Mouse (Mus musculus) ES-E14 (cell line): ENCODE data around the gene Trpm3. TPM values are rescaled to one million over a fixed set of nuclear protein-coding genes. Genes with fewer than 3 reads are reported as not detected.

Experiments
- DNase-seq: peaks from one replicate; pipeline ENCODE4 v3.0.0-alpha.2; 2013; ENCODE audit warnings: low read depth, low spot score
- H3K27ac ChIP-seq: 2 replicates; pipeline ENCODE4 v1.5.1; 2012; ENCODE audit warnings: low read depth, mild to moderate bottlenecking, low read length, moderate library complexity, mixed read lengths; ENCODE audit not compliant: poor library complexity, insufficient read depth, severe bottlenecking
- H3K36me3 ChIP-seq: 2 replicates; pipeline ENCODE4 v1.6.1; 2012; ENCODE audit warnings: mild to moderate bottlenecking, low read length, moderate library complexity, mixed read lengths; ENCODE audit not compliant: control insufficient read depth, poor library complexity, insufficient read depth, severe bottlenecking
- H3K4me1 ChIP-seq, 2 experiments: fragments of 150-350 bp in 1 of 2; sonication (generic) in 1 of 2; 2 replicates each; pipeline ENCODE4 v1.6.1; 2012; ENCODE audit warnings: low read length in 2 of 2, mild to moderate bottlenecking in 1 of 2, mixed read lengths in 1 of 2; ENCODE audit not compliant: control insufficient read depth in 2 of 2, insufficient read depth in 2 of 2, poor library complexity in 1 of 2
- H3K4me3 ChIP-seq, 2 experiments: fragments of 150-350 bp in 1 of 2; sonication (generic) in 1 of 2; 2 replicates each; pipeline ENCODE4 v1.5.1; 2012; ENCODE audit warnings: low read length in 2 of 2, low read depth in 1 of 2, mild to moderate bottlenecking in 1 of 2, mixed read lengths in 1 of 2; ENCODE audit not compliant: insufficient read depth in 1 of 2, poor library complexity in 1 of 2, severe bottlenecking in 1 of 2
- H3K9ac ChIP-seq: 2 replicates; pipeline ENCODE4 v1.6.1; 2012; ENCODE audit warnings: low read depth, mild to moderate bottlenecking, low read length, mixed read lengths; ENCODE audit not compliant: poor library complexity, insufficient read depth, severe bottlenecking
- H3K9me3 ChIP-seq: fragments of 150-350 bp; sonication (generic); 2 replicates; pipeline ENCODE4 v1.6.1; 2012; ENCODE audit warnings: low read depth, mild to moderate bottlenecking, low read length; ENCODE audit not compliant: control insufficient read depth, insufficient read depth
- CHD2 ChIP-seq: IDR thresholded peaks from 2 replicates; pipeline ENCODE4 v1.6.1; 2014; ENCODE audit warnings: mild to moderate bottlenecking, low read depth, low read length, inconsistent platforms
- HCFC1 ChIP-seq: IDR thresholded peaks from 2 replicates; pipeline ENCODE4 v1.6.1; 2012; ENCODE audit warnings: low read length, inconsistent platforms, borderline replicate concordance; ENCODE audit not compliant: insufficient read depth
- MAFK ChIP-seq: IDR thresholded peaks from 2 replicates; pipeline ENCODE4 v1.6.1; 2014; ENCODE audit warnings: mild to moderate bottlenecking, low read depth, low read length, inconsistent platforms; ENCODE audit not compliant: insufficient read depth
- ZC3H11A ChIP-seq: IDR thresholded peaks from 2 replicates; pipeline ENCODE4 v1.6.1; 2012; ENCODE audit warnings: low read depth, mild to moderate bottlenecking, inconsistent platforms, low read length, borderline replicate concordance
- ZNF384 ChIP-seq: IDR thresholded peaks from 2 replicates; pipeline ENCODE4 v1.6.1; 2012; ENCODE audit warnings: low read depth, low read length, inconsistent platforms
- in situ Hi-C, 2 experiments: fragments of 600-800 bp; cut with MboI; formaldehyde crosslinking; loops; one replicate each; pipeline ENCODE4 v1.15.1; 2025; ENCODE audit warnings: low sequenced_read_pairs in 2 of 2, inconsistent platforms in 1 of 2; ENCODE audit not compliant: unreplicated experiment in 2 of 2
- total RNA-seq: library from RNA; depleted of rRNA; stranded (reverse); fragments of 300-350 nt; gene quantifications from 2 replicates; pipeline ENCODE4 v1.2.3, GENCODE M21; 2012

Gene Trpm3
- total RNA-seq, 1 experiment: 0.22 TPM

DNA sequence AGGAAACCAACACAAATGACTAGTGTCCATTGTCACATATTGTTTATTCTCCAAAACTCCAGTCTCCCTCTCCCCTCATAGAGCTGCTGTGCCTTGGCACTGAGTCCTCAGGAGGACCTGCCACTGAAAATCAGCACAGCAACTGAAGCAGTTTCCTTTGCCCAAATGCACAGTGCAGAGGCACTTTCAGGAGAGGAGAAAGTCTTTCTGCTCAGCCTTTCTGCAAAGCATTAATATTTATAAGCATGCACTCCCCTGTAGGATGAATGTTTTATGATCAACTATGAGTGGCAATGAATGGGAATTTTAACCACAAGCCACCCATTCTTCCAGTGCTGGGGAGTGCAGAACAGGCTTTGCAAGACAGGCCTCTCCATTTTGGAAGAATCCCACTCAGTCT, 592.1 kb downstream of the Trpm3 start:
- no peaks in the 10 kb centered on the region for H3K4me1 ChIP-seq
- no peaks in the 10 kb centered on the region for H3K36me3 ChIP-seq
- DNase-seq: no peak
- H3K9me3 ChIP-seq: no peaks in the 10 kb centered on the region
- no peak overlapping the region for H3K27ac ChIP-seq
- in situ Hi-C loops: no loop called here
- TF ChIP-seq MAFK: no peak
- no peak for TF ChIP-seq ZNF384
- no peak for TF ChIP-seq HCFC1
- TF ChIP-seq ZC3H11A: no peak
- no peak for TF ChIP-seq CHD2
- H3K4me3 ChIP-seq: no peak overlapping the region
- no peak overlapping the region for H3K9ac ChIP-seq

- Histone ChIP-seq H3K27ac (no peak overlapping the region), H3K9me3 (no peaks in the 10 kb centered on the region), H3K4me1 (no peaks in the 10 kb centered on the region), H3K9ac (no peak overlapping the region), H3K36me3 (no peaks in the 10 kb centered on the region), H3K4me3 (no peak overlapping the region)
- DNase-seq: no peak
- TF ChIP-seq ZC3H11A (no peak), CHD2 (no peak), MAFK (no peak), ZNF384 (no peak), HCFC1 (no peak)
- in situ Hi-C loops: no loop called here
These were observed 598.0 kb downstream of the Trpm3 start for GRCm38 (mm10) chr19:22736870-22737269.

DNA sequence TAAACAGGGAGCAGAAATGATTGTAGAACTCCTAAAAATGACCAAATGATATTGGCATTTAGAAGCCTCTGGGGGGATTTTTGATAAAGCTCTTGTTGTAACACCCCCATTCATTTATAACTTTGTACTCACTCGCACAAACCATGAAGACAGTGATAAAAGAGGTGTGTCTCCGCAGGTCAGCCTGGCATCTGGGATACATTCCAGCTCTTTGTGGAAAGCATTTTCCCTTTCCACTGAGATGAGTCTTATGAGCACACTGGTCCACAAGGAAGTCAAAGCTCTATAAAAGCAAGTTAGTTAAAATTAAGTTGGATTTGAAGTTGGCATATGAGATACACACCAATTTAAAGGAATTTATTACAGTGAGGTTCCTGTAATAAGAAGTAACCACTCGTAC, 600.4 kb downstream of the Trpm3 start:
- Histone ChIP-seq H3K36me3 (no peaks in the 10 kb centered on the region), H3K27ac (no peak overlapping the region), H3K4me3 (no peak overlapping the region), H3K4me1 (no peaks in the 10 kb centered on the region), H3K9me3 (no peaks in the 10 kb centered on the region), H3K9ac (no peak overlapping the region)
- in situ Hi-C loops: no loop called here
- TF ChIP-seq HCFC1: no peak
- TF ChIP-seq CHD2: no peak
- TF ChIP-seq ZNF384: no peak
- TF ChIP-seq ZC3H11A: no peak
- no peak for TF ChIP-seq MAFK
- no peak for DNase-seq

GRCm38 (mm10) chr19:22753311-22753809, 614.5 kb downstream of the Trpm3 start:
- Histone ChIP-seq H3K9ac (no peak overlapping the region), H3K4me1 (no peaks in the 10 kb centered on the region), H3K36me3 (no peaks in the 10 kb centered on the region), H3K4me3 (no peak overlapping the region), H3K27ac (no peak overlapping the region), H3K9me3 (no peaks in the 10 kb centered on the region)
- no peak for DNase-seq
- TF ChIP-seq ZC3H11A (no peak), ZNF384 (0 out of 2 replicates have a peak, but pooled peaks have one; percentile 26), CHD2 (no peak), HCFC1 (no peak), MAFK (no peak)
- in situ Hi-C loops: no loop called here

DNA sequence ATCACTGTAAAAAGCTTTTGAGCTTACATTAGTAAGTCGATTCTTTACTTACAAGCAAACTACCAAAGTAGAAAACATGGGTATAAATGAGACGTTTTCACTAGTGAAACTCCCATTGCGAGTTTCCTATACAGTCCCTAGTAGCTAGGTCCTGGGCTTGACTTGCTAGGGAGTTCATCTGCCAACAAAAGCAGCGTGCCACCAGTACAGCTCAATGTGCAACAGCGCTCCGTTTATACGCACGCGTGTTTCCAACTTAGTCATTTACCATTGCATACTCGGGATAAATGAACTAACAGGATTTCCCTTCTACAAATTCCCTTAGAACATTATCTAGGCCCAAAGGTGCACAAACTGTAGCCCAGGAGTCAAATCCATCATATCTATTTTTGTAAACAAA, 615.2 kb downstream of the Trpm3 start:
- H3K9me3 ChIP-seq: no peaks in the 10 kb centered on the region
- no peak overlapping the region for H3K9ac ChIP-seq
- no peak overlapping the region for H3K27ac ChIP-seq
- no peaks in the 10 kb centered on the region for H3K36me3 ChIP-seq
- no peak overlapping the region for H3K4me3 ChIP-seq
- in situ Hi-C loops: no loop called here
- H3K4me1 ChIP-seq: no peaks in the 10 kb centered on the region
- TF ChIP-seq MAFK (no peak), CHD2 (no peak), ZNF384 (no peak), HCFC1 (no peak), ZC3H11A (no peak)
- no peak for DNase-seq
